Mouse (Mus musculus) mesoderm, embryonic 11.5 days (tissue): ENCODE measurements around the gene Nat8f4.
A peak's percentile ranks its signal among the peaks of the same experiment; 100 is the strongest.
"Not testable (repeated sequence)": the region's sequence is repeated elsewhere in the genome, so short reads cannot be mapped to it uniquely, and the experiment has no call there.

Source experiments
- DNase-seq: peaks from one replicate; pipeline ENCODE4 v3.0.0-alpha.2; 2012; ENCODE audit warnings: low read depth, low spot score

Nat8f4 gene

DNA sequence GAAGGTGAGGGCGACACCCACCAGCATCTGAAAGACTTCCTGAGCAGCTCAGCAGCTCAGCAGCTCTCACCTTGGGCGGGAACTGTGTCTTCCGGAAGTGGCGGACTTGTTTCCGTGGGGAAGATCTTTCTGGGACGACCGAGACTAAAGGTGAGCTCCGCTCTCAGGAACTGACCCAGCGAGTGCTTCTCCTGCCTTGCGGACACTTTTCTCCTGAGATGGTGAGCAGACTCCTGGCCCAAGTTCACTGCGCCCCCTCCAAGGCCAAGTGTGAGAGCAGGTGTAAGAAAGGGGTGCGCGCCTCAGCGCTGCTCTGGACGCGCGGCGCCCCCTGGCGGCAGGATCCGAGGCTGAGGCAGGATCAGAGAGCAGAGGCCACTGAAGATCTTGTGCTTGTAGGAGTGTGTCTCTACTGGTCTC is at the start of gene Nat8f4:
Gene Nat8f4 (minus strand): TSS at position 243 of the 420 bp plus-strand sequence.
- peak; percentile 24 for DNase-seq

DNA sequence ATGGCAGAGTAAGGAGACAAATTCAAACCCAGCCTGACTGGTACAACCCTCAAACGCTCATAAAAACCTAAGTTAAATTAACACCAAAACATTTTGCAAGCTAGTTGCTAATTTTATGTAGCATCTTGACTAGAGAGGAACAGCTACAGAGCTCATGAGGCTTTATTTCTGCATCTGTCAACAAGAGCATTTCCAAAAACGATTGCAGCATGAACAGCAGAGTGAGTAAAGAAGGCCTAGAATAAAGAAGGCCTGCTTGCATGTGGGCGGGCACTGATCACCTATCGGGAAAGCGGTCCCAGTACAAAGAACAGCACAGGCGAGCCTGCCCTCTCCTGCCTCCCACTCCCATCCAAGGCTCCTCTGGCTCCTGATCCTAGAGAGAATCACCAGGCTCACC is 43.9 kb upstream of the Nat8f4 start:
- no peak for DNase-seq

DNA sequence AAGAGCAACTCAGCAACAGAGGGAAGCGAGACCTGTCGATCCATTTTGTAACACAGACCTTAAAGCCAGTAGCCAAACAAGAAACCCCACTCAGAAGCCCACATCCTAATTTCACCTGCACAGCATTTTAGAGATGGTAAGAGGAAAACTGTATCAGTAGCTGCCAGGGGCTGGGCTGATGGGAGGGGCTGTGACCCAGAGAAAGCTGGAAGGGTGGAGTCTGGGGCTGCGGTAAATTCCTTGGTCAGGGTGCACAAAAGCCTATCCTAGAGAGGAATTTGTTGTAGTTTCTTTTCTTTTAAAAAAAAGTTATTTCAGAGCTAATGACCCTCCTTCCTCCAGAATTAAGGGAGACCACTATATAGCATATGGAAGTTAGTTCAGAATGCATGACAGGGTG is 37.8 kb upstream of the Nat8f4 start:
- DNase-seq: no peak

DNA sequence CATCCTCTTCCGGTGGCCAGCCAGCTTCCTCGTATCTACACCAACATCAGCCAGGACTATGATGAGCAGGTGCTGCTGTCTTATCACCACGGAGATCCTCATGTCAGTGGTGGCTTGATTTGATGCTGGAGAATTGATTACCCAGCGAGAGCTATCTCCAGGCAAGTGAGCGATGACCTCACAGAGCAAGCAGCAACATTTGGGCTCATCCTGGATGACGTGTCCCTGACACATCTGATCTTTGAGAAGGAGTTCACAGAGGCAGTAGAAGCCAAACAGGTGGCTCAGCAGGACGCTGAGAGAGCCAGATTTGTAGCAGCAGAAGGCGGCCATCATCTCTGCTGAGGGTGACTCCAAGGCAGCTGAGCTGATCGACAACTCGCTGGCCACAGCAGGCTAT is 34.0 kb upstream of the Nat8f4 start:
- DNase-seq: no peak

DNA sequence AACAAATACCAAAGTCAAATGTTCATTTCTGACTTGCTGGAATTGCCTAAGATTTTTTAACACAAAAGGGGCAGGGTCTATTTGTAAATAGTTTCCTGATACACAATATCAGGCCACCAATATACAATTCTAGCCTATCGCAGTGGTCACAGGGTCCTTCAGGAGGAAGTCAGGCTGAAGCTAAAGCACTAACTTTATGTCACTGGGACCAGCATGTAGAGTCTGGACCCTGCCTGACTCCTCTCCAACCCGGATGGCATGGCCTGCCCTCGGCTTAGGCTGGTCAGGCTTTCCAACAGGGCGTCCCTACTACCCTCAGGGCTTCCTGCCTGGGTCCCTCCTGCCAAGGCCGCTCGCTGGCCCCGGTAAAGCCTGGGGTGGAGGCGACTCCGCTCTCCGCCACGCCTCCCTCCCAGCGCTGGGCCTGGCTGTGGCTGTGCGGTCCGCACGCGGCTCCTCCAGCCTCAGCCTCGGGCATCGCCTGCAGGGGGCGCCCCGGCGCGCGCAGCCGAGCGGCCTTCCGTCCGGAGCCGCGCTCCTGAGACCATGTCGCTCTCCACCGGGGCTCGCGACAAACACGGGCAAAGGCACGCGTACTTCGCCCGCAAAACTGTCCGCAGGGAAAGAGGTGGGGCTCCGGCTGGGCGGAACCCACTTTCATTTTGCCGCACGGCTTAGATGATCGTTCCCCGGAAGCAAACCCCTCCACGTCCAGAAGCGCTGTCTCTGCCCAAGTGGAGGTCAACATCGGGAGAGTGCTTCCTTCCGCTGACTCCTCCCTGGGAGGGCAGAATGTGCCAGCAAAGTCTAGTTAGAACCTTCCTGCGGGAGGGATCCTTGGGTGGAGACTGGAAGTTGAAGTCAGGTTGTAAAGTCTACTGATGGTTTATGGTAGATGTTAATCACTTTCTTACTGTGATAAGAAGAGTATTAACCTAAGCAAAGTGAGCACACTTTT is 32.1 kb upstream of the Nat8f4 start:
- DNase-seq: peak; percentile 72

DNA sequence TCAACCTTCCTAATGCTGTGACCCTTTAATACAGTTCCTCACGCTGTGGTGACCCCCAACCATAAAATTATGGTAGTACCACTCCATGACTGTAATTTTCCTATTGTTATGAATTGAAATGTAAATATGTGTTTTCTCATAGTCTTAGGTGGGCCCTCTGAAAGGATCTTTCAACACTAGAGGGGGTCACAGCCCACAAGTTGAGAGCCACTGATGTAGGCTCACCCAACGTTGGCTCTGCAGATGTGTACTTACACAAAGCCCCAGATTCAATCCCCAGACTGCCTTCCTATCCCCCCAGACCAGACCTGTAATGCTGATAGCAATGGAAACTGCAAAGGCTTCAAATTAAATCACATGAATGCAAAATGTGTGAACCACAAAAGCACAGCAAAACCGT is 31.0 kb upstream of the Nat8f4 start:
- DNase-seq: no peak

DNA sequence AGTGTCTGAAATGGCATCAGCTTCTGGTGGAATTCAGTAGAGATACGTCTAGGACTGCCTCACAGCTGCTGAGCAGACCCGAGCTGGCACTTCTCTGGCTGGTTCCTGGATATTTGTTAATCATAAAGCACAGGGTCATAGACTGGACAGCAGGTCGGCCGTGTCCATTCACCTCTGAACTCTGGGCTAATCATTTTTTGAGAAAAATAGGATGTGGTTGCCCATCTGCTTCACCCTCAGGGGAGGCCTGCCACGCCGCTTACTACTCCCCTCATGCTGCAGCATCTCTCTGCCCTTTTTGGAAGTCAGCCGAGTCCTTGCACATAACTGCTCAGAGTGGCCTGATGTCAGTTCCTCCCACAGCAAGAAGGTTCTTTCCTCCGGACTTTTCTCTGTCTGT is 29.4 kb upstream of the Nat8f4 start:
- DNase-seq: no peak

DNA sequence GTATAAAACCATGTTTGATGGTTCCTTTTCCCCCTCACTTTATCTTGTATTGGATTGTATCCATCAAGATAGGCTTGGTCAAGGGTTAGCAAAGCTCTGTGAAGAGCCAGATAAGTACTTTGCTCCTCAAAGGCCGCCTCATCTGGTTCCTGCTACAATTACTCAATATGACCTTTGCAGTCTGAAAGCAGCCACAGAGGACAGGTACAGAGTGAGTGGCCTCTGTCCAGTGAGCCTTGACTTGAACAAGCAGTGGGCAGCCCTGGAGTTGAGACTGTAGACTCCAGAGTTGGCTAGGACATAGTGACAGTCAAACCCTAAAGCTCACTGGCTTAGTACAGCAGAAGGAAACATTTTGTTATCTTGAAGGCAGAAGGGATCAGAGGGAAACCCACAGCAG is 24.6 kb upstream of the Nat8f4 start:
- DNase-seq: no peak

DNA sequence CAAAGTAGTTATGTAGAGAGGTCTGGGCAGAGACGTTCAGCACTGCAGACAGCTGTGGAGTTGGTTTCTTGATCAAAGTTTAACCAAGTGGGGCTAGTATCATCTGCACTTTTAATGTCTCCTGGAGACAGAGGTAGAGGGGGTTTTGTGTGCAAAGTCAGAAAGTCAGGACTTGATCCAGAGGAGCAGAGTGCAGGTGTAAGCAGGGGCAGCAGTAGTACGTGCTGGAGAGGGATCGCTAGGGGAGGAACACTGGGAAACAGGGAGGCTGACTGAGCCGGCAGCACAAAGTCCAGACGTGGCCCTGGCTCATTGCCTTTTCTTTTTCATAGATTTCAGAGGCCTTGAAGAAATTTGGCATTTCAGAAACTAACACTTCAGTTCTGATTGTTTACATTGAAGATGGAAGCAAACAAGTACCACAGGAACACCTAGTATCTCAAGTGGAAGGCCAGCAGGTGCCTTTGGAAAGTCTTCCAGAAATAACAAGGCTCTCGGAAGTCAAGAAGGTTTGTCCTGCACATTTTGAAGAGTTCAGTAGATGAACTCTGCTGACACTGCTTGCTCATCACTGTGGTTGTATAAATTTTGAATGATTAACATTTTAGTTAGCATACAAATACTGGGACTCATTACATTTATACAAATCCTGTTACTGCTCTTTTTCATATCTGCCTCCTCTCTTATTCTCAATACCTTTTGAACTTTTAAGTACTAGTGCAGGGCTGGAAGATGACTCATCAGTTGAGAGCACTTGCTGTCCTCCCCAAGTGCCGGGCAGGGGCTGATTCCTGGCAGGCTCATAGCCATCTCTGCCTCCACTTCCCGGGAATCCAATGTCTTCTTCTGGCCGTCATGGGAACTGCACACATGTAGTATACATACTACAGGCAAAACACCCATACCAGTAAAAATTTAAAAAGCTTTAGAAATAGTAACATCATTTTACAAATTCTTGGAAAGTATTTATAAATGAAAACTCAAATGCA is 23.1 kb upstream of the Nat8f4 start:
- DNase-seq: no peak

DNA sequence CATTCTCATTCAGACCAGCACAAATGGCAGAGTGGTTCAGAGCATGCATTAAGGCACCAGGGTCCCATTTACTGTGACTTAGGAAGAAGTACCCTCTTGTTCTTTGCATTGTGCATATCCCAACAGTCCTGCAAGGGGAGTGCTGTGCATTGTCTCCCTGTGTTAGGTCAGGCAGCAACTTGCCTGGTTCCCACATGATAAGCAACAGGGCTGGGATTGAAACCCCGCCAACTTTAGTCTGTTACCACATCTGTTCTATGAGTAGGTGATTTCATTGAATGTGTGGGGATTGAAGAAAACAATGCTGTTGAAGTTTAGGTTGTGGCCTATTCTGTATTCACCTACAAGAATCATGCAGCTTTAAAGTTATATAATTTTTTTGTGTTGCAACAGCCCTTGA is 22.0 kb upstream of the Nat8f4 start:
- DNase-seq: no peak

DNA sequence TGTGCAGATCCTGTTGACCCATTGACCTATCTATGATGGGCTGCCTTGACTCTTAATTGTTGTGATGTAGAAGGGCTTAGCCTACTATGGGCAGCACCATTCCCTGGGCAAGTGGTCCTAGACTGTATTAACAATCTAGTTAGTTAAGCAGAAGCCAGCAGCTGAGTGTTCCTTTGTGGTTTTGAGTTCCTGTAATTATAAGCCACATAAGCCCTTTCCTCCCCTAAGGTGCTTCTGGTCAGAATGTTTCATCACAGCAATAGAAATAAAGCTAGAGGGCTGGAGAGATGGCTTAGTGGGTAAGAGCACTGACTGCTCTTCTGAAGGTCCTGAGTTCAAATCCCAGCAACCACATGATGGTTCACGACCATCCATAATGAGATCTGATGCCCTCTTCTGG is 19.0 kb upstream of the Nat8f4 start:
- no peak for DNase-seq

DNA sequence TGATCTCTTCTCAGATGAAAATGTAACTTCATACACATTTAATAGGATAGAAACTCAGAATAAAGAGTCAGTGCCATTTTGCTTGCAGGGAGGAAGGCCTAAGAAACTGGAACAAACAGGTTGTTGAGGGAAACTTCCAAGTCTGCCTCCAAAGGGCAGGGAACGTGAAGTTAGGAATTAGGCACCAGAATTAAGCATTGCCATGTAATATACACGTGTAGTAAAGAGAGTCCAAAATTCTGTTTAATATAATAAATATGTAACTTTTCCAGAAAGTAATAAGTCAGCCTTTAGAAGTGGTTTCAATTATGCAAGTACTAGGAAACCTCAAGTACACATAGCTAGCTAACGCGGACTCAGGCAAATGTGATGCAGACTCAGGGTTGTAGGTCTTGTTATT is 14.7 kb upstream of the Nat8f4 start:
- no peak for DNase-seq

DNA sequence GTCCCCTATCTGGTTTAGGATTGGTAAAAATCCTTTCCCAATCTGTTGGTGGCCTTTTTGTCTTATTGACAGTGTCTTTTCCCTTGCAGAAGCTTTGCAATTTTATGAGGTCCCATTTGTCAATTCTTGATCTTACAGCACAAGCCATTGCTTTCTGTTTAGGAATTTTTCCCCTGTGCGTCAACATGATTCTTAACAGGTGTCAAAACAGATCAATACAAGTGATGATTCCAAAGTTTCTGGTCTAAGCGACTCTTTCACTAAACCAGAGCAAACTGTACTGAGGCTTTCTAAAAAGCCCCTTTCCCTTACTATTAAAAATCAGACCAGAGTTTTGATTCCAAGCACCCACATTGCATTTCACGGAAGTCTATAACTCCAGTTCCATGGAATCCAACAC is 13.7 kb upstream of the Nat8f4 start:
- not testable (repeated sequence) for DNase-seq

DNA sequence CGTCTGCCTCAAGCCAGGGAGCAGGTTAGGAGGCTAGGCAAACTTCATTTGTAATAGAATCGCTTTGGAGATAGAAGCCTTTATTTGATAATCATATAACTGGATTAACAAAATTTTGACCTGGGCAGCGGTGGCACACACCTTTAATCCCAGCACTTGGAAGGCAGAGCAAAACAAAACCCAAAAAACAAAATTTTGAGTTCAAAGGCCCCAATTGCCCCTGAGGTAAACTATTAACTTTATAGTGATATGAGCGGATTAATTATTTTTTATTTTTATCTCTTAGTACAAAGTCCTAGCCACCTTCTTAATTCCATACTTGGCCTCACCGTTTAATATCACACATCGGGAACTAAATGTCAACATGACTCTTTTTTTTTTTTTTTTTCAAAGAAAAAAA is 11.9 kb upstream of the Nat8f4 start:
- DNase-seq: no peak

DNA sequence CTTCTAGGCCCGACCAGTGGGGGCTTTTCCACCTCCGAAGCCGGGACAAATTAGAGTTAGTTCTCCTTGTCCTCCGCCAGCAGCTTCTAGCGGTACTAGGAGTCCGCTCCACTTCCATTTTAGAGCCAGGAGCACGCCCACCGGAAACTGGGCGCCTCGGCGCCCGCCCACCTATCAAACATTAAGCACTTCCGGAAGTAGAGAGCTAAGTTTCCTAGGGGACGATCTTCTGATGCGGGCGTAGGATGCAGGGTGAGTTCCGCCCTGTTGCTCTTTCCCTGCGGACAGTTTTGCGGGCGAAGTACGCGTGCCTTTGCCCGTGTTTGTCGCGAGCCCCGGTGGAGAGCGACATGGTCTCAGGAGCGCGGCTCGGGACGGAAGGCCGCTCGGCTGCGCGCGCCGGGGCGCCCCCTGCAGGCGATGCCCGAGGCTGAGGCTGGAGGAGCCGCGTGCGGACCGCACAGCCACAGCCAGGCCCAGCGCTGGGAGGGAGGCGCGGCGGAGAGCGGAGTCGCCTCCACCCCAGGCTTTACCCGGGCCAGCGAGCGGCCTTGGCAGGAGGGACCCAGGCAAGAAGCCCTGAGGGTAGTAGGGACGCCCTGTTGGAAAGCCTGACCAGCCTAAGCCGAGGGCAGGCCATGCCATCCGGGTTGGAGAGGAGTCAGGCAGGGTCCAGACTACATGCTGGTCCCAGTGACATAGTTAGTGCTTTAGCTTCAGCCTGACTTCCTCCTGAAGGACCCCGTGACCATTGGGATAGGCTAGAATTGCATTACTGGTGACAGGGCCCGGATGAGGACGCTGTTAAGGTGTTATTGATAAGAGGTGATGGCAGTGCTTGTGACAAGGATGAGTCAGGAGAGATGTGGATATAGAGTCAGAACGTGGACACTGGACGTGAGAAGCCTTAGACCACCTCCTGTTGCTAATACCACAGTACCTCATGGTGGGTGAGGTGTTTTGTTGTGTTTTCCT is 11.1 kb upstream of the Nat8f4 start, which contains the start of gene Nat8f1:
Gene Nat8f1 (minus strand): TSS at position 149 of the 975 bp plus-strand sequence.
- DNase-seq: peak; percentile 93

DNA sequence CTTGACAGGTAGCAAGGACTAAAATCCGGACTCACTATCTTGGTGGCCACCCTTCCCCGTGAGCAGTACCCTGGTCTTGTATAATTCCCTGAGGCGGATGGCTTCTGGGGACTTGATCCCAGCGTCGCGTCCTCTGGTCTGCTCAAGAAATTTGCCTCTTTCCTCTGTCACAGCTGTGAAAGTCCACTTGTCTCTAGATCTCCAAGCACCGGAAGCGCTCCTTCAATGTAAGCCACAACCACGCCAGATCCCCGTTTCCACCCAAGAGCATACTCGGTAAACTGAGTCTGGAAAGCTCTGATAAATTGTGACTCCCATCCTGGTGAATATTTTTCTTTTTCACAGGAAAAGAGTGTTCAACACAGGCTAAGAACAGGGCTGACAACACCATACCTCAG is 10.5 kb upstream of the Nat8f4 start:
- no peak for DNase-seq

DNA sequence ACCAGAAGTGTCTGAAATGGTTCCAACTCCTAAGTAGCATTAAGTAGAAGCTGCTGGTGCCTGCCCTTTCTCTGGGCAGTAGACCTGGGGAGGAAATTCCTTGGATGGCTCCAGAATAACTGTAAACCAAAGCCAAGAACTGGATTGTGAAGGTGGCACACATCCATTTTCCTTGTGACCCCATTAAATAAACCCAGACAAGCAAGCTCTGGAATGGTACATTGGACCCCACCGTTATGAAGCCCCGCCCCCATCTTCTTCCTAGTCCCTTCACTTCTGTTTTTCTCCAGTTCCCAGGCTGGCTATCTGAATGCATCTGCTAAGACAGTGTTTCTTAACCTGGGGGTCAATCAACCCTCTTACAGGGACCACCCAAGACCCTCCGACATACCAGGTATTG is 6.9 kb upstream of the Nat8f4 start, which contains the start of gene Tprkb:
Gene Tprkb (plus strand): TSS at position 279 of the 400 bp plus-strand sequence.
- no peak for DNase-seq

DNA sequence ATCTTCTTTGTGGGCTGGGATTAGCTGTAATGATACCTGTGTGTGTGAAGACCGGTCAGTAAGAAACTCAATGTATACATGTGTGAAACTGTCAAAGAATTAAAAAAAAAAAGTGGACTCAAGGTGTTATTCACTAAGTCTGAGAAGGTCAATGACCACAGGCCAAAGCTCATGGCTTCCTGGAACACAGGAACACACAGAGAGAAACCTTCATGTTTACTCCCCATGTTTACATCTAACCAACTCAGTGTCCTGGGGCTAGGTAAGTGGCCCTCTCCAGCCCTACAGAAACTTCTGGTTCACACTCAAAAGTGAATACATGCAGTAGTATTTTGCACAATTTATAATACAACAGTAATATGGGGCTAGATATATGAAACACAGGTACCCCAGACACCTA is 5.0 kb upstream of the Nat8f4 start:
- no peak for DNase-seq

DNA sequence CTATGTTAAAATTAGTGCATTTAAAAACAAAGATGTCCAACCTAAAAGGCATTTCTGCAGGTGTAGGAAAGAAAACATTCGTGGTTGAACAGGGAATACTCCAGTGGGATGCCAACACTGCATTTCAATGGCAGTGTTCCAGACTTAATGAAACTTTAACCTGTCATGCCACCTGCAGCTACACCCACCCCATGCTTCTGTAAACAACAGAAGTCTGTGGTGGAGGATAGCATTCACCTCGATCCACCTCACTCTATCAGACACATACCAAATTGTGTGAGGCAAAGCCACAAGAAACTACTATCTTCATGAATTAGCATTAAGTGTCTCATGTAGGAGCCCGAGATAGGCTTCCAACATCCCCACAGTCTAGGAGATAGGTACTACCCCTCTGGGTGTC is 3.7 kb upstream of the Nat8f4 start:
- no peak for DNase-seq

DNA sequence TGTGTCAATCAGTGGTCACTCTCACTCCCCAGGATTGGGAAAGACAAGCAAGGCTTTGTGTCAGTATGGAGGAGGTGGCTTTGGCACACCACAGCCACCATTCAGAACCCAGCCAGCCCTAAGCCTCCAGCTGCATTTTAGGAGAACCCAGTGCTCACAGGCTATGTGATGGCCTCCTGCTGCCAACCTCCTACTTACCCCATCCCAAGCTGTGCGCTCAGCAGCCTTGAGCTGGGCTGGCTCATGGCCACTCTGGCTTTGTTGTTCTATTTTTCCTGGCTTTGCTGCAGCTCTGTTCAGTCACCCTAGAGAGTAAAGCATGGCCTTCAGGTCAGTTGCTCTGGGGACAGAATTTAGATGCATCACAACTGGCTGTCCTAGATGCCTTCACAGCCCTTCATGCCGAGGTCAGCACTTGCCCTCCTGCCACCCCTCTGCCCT is 2.2 kb upstream of the Nat8f4 start:
- not testable (repeated sequence) for DNase-seq

DNA sequence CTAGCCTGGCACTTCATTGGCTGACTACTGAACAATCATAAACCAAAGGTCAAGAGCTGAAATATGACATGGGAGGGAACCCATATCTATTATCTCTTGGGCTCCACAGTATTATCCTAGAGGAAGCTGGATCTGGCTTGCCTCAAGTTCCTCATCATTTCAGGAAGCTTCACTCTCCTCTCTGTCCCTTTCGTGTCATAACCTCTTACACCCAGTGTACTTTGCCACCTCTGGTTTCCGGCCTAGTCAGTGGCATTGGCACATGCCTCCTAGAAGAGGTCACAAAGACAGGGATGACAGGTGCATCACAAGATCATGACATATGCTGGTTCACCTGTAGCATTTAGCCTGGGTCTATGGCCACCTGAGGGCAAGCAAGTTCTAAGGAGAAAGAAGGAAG is 2.4 kb downstream of the Nat8f4 start:
- no peak for DNase-seq
